Mouse (Mus musculus) spleen, adult 18-20 months (tissue): Measurements from ENCODE around the gene Gm15293.
"Not testable (repeated sequence)": the region's sequence is repeated elsewhere in the genome, so short reads cannot be mapped to it uniquely, and the experiment has no call there.

Experiments
- DNase-seq, 2 experiments: peaks; one replicate each; pipeline ENCODE4 v3.0.0; 2022; ENCODE audit warnings: mixed read lengths in 2 of 2

The Gm15293 gene

DNA sequence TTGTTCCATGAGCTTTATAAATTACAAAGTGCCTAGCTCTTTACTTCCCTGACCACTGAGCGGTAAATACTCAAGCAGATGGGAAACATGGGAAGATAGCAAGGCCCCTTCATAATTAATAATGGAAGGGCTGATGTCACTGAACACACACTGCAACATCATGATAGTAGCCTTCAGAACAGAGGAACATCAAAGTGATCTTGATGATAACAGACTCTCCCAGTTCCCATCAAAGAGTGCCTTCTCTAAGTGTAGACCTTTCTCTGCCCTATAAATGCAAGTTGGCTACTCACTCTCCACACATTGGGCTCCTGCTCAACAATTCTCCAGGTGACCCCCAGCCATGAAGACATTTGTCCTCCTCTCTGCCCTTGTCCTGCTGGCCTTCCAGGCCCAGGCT, at the start of gene Gm15293:
Gene Gm15293 (plus strand): TSS at position 301 of the 400 bp plus-strand sequence.
- DNase-seq: not testable (repeated sequence)

DNA sequence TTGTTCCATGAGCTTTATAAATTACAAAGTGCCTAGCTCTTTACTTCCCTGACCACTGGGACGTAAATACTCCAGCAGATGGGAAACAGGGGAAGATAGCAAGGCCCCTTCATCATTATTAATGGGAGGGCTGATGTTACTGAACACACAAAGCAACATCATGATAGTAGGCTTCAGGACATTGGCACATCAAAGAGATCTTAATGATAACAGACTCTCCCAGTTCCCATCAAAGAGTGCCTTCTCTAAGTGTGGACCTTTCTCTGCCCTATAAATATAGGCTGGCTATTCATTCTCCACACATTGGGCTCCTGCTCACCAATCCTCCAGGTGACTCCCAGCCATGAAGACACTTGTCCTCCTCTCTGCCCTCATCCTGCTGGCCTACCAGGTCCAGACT, 39.4 kb upstream of the Gm15293 start, which contains the start of gene Defa22:
Gene Defa22 (plus strand): TSS at position 301 of the 400 bp plus-strand sequence.
- DNase-seq: not testable (repeated sequence)

DNA sequence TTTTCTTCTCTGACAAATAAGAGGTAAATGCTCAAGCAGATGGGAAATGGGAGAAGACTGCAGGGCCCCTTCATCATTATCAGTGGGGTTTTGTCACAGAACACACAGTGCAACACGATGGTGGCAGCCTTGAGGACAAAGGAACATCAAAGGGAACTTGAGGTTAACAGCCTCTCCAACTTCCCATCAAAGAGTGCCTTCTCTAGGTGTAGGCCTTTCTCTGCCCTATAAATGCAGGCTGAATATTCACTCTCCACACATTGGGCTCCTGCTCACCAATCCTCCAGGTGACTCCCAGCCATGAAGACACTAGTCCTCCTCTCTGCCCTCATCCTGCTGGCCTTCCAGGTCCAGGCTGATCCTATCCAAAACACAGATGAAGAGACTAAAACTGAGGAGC, 10.0 kb upstream of the Gm15293 start, which contains the start of gene Defa31:
Gene Defa31 (plus strand): TSS at position 301 of the 400 bp plus-strand sequence.
- DNase-seq: not testable (repeated sequence)
